Mouse (Mus musculus): ENCODE results near the gene Prpf39.

DNA sequence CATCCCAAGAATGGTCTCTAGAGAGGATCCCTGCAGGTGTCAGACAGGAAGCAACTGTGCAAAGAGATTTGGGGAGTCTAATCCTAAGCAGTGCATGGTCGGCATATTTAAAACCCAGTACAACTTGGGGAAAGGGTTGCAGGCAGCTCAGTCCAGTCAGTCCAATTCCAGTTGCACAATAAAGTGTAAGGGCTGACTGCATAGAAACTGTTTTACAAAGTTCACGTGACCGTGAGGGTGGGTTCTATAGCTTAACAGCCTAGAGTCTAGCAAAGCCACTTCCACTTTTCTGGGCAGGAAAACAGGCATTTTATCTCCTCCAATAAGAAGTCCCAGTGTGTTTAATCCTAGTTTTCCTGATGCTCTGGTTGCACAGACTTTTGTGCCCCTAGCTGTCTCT lies 75.4 kb downstream of the Prpf39 start:
- TF ChIP-seq EP300 (optimal IDR thresholded peaks at IDR 0.05) (no peak), CTCF (IDR thresholded peaks at IDR 0.05; ENCODE audit: low read depth) (no peak)
